Mouse (Mus musculus): ENCODE data around the gene Mief1. TPM values are rescaled to one million over a fixed set of nuclear protein-coding genes. Genes with fewer than 3 reads are reported as not detected.

Mief1 gene
- polyA plus RNA-seq, 1 experiment, result 16.7 TPM

DNA sequence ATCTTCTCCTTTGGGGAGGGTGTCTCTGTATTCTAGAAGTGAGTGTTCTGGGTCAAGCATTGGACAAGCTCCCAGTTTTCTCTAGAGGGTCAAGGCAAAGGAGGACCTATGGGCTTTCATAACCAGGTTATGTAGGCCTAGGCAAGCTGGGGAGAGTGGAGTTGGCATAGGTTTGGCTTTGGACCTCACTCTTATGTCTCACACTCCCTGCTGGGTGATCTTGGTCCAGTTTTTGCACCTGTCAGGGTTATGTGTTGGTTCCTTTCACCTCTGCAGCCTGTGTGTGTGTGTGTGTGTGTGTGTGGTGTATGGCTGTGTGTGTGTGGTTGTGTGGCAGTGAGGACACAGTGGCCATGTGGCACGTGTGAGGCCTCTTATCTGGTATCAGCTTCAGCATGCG is 45.2 kb downstream of the Mief1 start:
- Histone ChIP-seq H3K27me3 (ENCODE audit: control insufficient read depth, insufficient read depth, low read length) (0 out of 2 replicates have a peak, but pooled peaks cover 6% of the 10 kb centered on the region), H3K27ac (ENCODE audit: insufficient read depth, low read depth, low read length) (no peak overlapping the region), H3K4me1 (ENCODE audit: control insufficient read depth, insufficient read depth, insufficient read length, low read length) (no peaks in the 10 kb centered on the region), H3K4me3 (ENCODE audit: low read depth, low read length) (no peak overlapping the region), H3K36me3 (ENCODE audit: control insufficient read depth, insufficient read depth, low read length) (no peaks in the 10 kb centered on the region)
- WGBS, result 77% methylated on average over 2 of the region's 2 CpGs
- TF ChIP-seq CTCF (IDR thresholded peaks at IDR 0.05; ENCODE audit: extremely low read depth, insufficient read length, insufficient replicate concordance, low read depth, low read length) (no peak), POLR2A (IDR thresholded peaks at IDR 0.05; ENCODE audit: low read depth, low read length) (no peak)

DNA sequence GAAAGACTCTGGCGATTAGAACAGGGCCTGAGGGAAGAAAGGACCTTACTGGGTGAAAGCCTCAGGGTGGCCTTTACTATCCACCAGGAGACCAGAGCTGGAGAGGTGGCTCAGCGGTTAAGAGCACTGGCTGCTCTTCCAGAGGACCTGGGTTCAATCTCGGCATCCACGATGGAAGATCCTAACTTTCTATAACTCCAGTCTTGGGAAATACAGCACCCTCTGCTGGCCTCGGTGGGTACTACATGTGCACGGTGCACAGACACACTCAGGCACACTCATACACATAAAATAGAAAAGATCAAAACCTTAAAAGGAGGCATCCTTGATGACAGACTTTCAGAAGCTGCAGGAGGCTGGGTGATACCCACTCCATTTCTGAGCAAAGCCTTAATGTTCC is 46.8 kb downstream of the Mief1 start:
- TF ChIP-seq CTCF (IDR thresholded peaks at IDR 0.05; ENCODE audit: extremely low read depth, insufficient read length, insufficient replicate concordance, low read depth, low read length), result peak; percentile 70; the same call in 1 of the 2 replicates
- TF ChIP-seq POLR2A (IDR thresholded peaks at IDR 0.05; ENCODE audit: low read depth, low read length), result no peak
- Histone ChIP-seq H3K27me3 (ENCODE audit: control insufficient read depth, insufficient read depth, low read length) (peaks cover 8% of the 10 kb centered on the region; the same call in 1 of the 2 replicates), H3K4me1 (ENCODE audit: control insufficient read depth, insufficient read depth, insufficient read length, low read length) (no peaks in the 10 kb centered on the region), H3K4me3 (ENCODE audit: low read depth, low read length) (no peak overlapping the region), H3K36me3 (ENCODE audit: control insufficient read depth, insufficient read depth, low read length) (no peaks in the 10 kb centered on the region), H3K27ac (ENCODE audit: insufficient read depth, low read depth, low read length) (no peak overlapping the region)
- WGBS, result 25% methylated on average over 6 of the region's 6 CpGs

DNA sequence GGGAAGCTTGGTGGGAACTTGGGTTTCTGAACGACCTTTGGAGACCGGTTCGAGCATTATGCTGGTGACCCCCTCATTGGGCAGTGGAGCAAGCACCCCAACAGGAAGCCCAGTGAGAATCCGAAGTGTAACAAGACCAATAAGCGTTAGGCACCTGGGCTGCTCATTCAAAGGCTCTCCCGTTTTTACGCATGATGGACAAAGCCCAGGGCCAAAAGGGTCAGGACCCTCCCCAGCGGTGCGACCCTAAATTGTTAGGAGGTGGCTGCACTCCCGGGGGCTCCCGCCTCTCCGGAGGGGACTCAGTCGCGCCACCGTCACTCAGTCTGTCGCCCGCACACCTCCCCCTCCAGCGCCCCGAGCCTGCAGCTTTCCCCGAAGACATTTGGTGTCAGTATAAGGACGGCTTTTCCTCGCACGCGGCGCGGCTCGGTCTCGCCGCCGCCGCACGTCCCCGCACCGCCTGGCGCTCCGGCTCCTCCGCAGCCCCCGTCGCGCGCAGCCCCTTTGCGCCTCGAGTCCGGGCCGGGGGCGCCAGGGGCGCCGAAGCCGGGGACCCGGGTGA is 53.1 kb downstream of the Mief1 start, which contains the start of gene Cacna1i:
TSS of gene Cacna1i (plus strand) at position 388 of the 565 bp plus-strand sequence.
- no peaks in the 10 kb centered on the region for H3K36me3 ChIP-seq (ENCODE audit: control insufficient read depth, insufficient read depth, low read length)
- no peak within 1 kb of the TSS for H3K27ac ChIP-seq (ENCODE audit: insufficient read depth, low read depth, low read length)
- H3K4me1 ChIP-seq (ENCODE audit: control insufficient read depth, insufficient read depth, insufficient read length, low read length), result no peaks in the 10 kb centered on the region
- TF ChIP-seq POLR2A (IDR thresholded peaks at IDR 0.05; ENCODE audit: low read depth, low read length) (no peak), CTCF (IDR thresholded peaks at IDR 0.05; ENCODE audit: extremely low read depth, insufficient read length, insufficient replicate concordance, low read depth, low read length) (no peak)
- H3K27me3 ChIP-seq (ENCODE audit: control insufficient read depth, insufficient read depth, low read length), result peaks cover 38% of the 10 kb centered on the region
- H3K4me3 ChIP-seq (ENCODE audit: low read depth, low read length), result no peak within 1 kb of the TSS
- 3% methylated on average over 50 of the region's 50 CpGs for WGBS

- Histone ChIP-seq H3K36me3 (ENCODE audit: control insufficient read depth, insufficient read depth, low read length) (no peaks in the 10 kb centered on the region), H3K4me3 (ENCODE audit: low read depth, low read length) (no peak overlapping the region), H3K27ac (ENCODE audit: insufficient read depth, low read depth, low read length) (no peak overlapping the region), H3K27me3 (ENCODE audit: control insufficient read depth, insufficient read depth, low read length) (peaks cover 38% of the 10 kb centered on the region), H3K4me1 (ENCODE audit: control insufficient read depth, insufficient read depth, insufficient read length, low read length) (no peaks in the 10 kb centered on the region)
- WGBS, result 8% methylated on average over 23 of the region's 23 CpGs
- no peak for TF ChIP-seq CTCF (IDR thresholded peaks at IDR 0.05; ENCODE audit: extremely low read depth, insufficient read length, insufficient replicate concordance, low read depth, low read length)
- no peak for TF ChIP-seq POLR2A (IDR thresholded peaks at IDR 0.05; ENCODE audit: low read depth, low read length)
These were observed 54.2 kb downstream of the Mief1 start for GRCm38 (mm10) chr15:80288036-80288435.

- TF ChIP-seq CTCF (IDR thresholded peaks at IDR 0.05; ENCODE audit: extremely low read depth, insufficient read length, insufficient replicate concordance, low read depth, low read length), result peak; percentile 72; the same call in 1 of the 2 replicates
- no peak for TF ChIP-seq POLR2A (IDR thresholded peaks at IDR 0.05; ENCODE audit: low read depth, low read length)
- no peak overlapping the region for H3K4me3 ChIP-seq (ENCODE audit: low read depth, low read length)
- no peaks in the 10 kb centered on the region for H3K4me1 ChIP-seq (ENCODE audit: control insufficient read depth, insufficient read depth, insufficient read length, low read length)
- H3K27ac ChIP-seq (ENCODE audit: insufficient read depth, low read depth, low read length), result no peak overlapping the region
- H3K27me3 ChIP-seq (ENCODE audit: control insufficient read depth, insufficient read depth, low read length), result peaks cover 34% of the 10 kb centered on the region
- no peaks in the 10 kb centered on the region for H3K36me3 ChIP-seq (ENCODE audit: control insufficient read depth, insufficient read depth, low read length)
- WGBS, result 7% methylated on average over 10 of the region's 10 CpGs
These were observed 55.6 kb downstream of the Mief1 start for GRCm38 (mm10) chr15:80289436-80289835.

- no peaks in the 10 kb centered on the region for H3K4me1 ChIP-seq (ENCODE audit: control insufficient read depth, insufficient read depth, insufficient read length, low read length)
- no peak overlapping the region for H3K4me3 ChIP-seq (ENCODE audit: low read depth, low read length)
- H3K27ac ChIP-seq (ENCODE audit: insufficient read depth, low read depth, low read length), result no peak overlapping the region
- H3K27me3 ChIP-seq (ENCODE audit: control insufficient read depth, insufficient read depth, low read length), result no peaks in the 10 kb centered on the region
- WGBS, result 100% methylated on average over 1 of the region's 1 CpGs
- TF ChIP-seq CTCF (IDR thresholded peaks at IDR 0.05; ENCODE audit: extremely low read depth, insufficient read length, insufficient replicate concordance, low read depth, low read length) (no peak), POLR2A (IDR thresholded peaks at IDR 0.05; ENCODE audit: low read depth, low read length) (no peak)
- no peaks in the 10 kb centered on the region for H3K36me3 ChIP-seq (ENCODE audit: control insufficient read depth, insufficient read depth, low read length)
These were observed 63.3 kb downstream of the Mief1 start for GRCm38 (mm10) chr15:80297146-80297545.

Other genes starting within 250 kb of the Mief1 start
- gene Pdgfb, start 219.0 kb upstream of the Mief1 start, polyA plus RNA-seq (2012; rRNA removed), result 5.7 and 8.0 TPM in 2 replicates
- 13.4 and 29.1 TPM in 2 replicates for gene Syngr1, start 142.7 kb upstream of the Mief1 start, polyA plus RNA-seq (2012; rRNA removed)
- 129 and 298 TPM in 2 replicates for gene Rpl3, start 142.2 kb upstream of the Mief1 start, polyA plus RNA-seq (2012; rRNA removed)
- gene Tab1, start 100.9 kb upstream of the Mief1 start, polyA plus RNA-seq (2012; rRNA removed), result 14.7 and 28.6 TPM in 2 replicates
- gene Mgat3, start 60.3 kb upstream of the Mief1 start, polyA plus RNA-seq (2012; rRNA removed), result 28.4 and 62.6 TPM in 2 replicates
- not detected in 2 replicates for gene AC140267.1, start 1.8 kb downstream of the Mief1 start, polyA plus RNA-seq (2012; rRNA removed)
- gene Atf4, start 21.2 kb downstream of the Mief1 start, polyA plus RNA-seq (2012; rRNA removed), result 127 and 274 TPM in 2 replicates
- gene Rps19bp1, start 30.3 kb downstream of the Mief1 start, polyA plus RNA-seq (2012; rRNA removed), result 19.1 and 19.3 TPM in 2 replicates
- 0.46 and 0.85 TPM in 2 replicates for gene Cacna1i, start 53.2 kb downstream of the Mief1 start, polyA plus RNA-seq (2012; rRNA removed)